Mouse (Mus musculus) cerebellum, adult 18-20 months (tissue): ENCODE data around the gene Kirrel.

Source experiments
- DNase-seq, 2 experiments: peaks; one replicate each; pipeline ENCODE4 v3.0.0; 2021

Gene Kirrel

GRCm38 (mm10) chr3:87076899-87077298 lies 97.6 kb downstream of the Kirrel start:
- DNase-seq, result no peak

GRCm38 (mm10) chr3:87076161-87076560 lies 98.4 kb downstream of the Kirrel start:
- DNase-seq, result no peak

GRCm38 (mm10) chr3:87072612-87073515 lies 101.7 kb downstream of the Kirrel start:
- no peak for DNase-seq

GRCm38 (mm10) chr3:87072191-87072590 lies 102.4 kb downstream of the Kirrel start:
- DNase-seq, result no peak

GRCm38 (mm10) chr3:87067396-87067975 lies 107.1 kb downstream of the Kirrel start:
- no peak for DNase-seq

- DNase-seq, result no peak
These were observed 120.6 kb downstream of the Kirrel start for GRCm38 (mm10) chr3:87053939-87054338.

- DNase-seq, result no peak
These were observed 126.7 kb downstream of the Kirrel start for GRCm38 (mm10) chr3:87047801-87048200.

GRCm38 (mm10) chr3:87041733-87042132 lies 132.8 kb downstream of the Kirrel start:
- DNase-seq, result no peak

GRCm38 (mm10) chr3:87038500-87038899 lies 136.0 kb downstream of the Kirrel start:
- DNase-seq, result no peak

GRCm38 (mm10) chr3:87034061-87034460 lies 140.5 kb downstream of the Kirrel start:
- DNase-seq, result no peak

- DNase-seq, result peak; percentile 59 to 73
These were observed 141.2 kb downstream of the Kirrel start for GRCm38 (mm10) chr3:87033357-87033756.

GRCm38 (mm10) chr3:87030855-87031254 lies 143.7 kb downstream of the Kirrel start:
- DNase-seq, result peak; percentile 55 to 56
